Mouse (Mus musculus): ENCODE data around the gene Rab31. TPM values are rescaled to one million over a fixed set of nuclear protein-coding genes. Genes with fewer than 3 reads are reported as not detected.
A peak's percentile ranks its signal among the peaks of the same experiment; 100 is the strongest.

Gene Rab31
- polyA plus RNA-seq (2011; ENCODE audit: insufficient read depth, insufficient read length, low replicate concordance, missing spikeins) = 6.8 and 18.0 TPM in 2 replicates

DNA sequence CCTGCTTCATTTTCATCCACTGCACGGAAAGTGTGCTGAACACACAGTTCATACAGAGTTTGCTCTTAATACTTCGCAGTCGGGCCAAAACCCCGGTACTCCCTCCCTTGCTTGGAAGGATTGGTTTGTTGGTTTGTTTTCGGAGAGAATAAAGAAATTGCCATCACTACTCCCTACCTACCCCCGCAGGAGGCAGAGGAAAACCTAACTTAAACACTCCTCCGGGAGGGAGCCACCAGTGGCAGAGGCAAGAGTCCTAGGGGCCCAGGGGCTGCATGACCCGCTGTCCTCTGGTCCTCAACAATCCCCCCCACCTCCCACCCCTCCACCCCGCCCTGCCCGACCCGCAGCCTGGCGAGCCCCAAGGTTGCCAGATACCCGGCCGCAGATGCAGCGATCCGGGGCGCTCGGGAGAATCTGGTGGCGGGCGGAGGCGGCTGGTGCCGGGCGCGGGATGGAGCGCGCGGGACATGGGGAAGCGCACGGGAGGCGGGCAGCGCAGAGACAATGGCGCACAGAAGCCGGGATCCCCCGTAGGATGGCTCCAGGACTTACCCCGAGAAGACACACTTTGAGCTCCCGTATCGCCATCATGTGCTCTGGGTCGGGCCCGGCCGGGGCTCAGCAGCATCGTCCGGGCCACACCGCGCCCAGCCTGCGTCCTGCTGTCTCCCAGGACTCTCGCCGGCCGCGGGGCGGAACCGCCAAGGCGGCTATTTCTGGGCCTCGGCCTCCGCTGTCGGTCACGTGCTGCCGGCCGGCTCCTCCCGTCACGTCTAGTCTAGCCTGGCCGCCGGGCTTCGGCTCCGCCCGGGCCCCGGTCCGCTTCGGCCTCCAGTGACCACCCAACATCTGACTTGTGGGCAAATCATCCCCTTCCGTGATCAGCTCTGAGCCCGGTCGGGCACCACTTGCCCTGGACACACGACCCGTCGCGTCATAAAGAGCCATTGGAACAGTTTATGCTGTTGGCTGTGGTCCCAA, at the start of gene Rab31:
Rab31 (minus strand) TSS at position 802 of the 984 bp plus-strand sequence.
- no peak for TF ChIP-seq CTCF (IDR thresholded peaks at IDR 0.05; ENCODE audit: control insufficient read depth, insufficient read depth, low read length)
- TF ChIP-seq POLR2A (IDR thresholded peaks at IDR 0.05; ENCODE audit: borderline replicate concordance, control insufficient read depth, low read depth, low read length) = peak; percentile 54; the same call in 1 of the 2 replicates
- peak within 1 kb of the TSS; percentile 73 for H3K4me3 ChIP-seq (replicated peaks; ENCODE audit: control insufficient read depth, low read depth, low read length)
- H3K4me1 ChIP-seq (ENCODE audit: control insufficient read depth, insufficient read depth, low read length) = peaks cover 6% of the 10 kb centered on the region; the same call in 1 of the 2 replicates
- under 1% methylated on average over 75 of the region's 75 CpGs for WGBS
- H3K27ac ChIP-seq (ENCODE audit: control insufficient read depth, insufficient read depth, low read depth, low read length, poor library complexity) = peak within 1 kb of the TSS; percentile 69

- Histone ChIP-seq H3K4me3 (replicated peaks; ENCODE audit: control insufficient read depth, low read depth, low read length) (no peak overlapping the region), H3K4me1 (ENCODE audit: control insufficient read depth, insufficient read depth, low read length) (no peaks in the 10 kb centered on the region), H3K27ac (ENCODE audit: control insufficient read depth, insufficient read depth, low read depth, low read length, poor library complexity) (no peak overlapping the region)
- TF ChIP-seq CTCF (IDR thresholded peaks at IDR 0.05; ENCODE audit: control insufficient read depth, insufficient read depth, low read length) = no peak
- no peak for TF ChIP-seq POLR2A (IDR thresholded peaks at IDR 0.05; ENCODE audit: borderline replicate concordance, control insufficient read depth, low read depth, low read length)
- 80% methylated on average over 5 of the region's 5 CpGs for WGBS
These were observed 47.6 kb upstream of the Rab31 start for GRCm38 (mm10) chr17:65820197-65820596.

DNA sequence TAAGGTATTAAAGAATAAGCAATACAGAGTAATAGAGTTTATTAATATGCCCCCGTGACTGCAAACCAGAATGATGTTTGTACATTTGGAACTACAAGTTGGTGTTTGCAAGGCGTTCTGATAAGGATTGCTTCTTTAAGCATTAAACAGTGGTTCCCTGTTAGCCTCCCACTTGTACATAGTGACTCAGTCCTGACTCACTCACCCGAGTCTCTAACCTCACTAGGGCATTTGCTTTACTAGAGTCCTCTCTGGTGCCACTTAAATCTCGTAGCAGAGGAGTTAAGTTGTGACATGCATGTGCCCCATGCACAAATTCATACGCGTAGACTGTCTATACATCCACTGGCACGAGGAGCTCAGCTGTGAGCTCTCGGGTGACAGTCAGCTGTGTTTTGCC, 41.2 kb upstream of the Rab31 start:
- Histone ChIP-seq H3K4me1 (ENCODE audit: control insufficient read depth, insufficient read depth, low read length) (no peaks in the 10 kb centered on the region), H3K4me3 (replicated peaks; ENCODE audit: control insufficient read depth, low read depth, low read length) (no peak overlapping the region), H3K27ac (ENCODE audit: control insufficient read depth, insufficient read depth, low read depth, low read length, poor library complexity) (no peak overlapping the region)
- no peak for TF ChIP-seq CTCF (IDR thresholded peaks at IDR 0.05; ENCODE audit: control insufficient read depth, insufficient read depth, low read length)
- 89% methylated on average over 8 of the region's 8 CpGs for WGBS

DNA sequence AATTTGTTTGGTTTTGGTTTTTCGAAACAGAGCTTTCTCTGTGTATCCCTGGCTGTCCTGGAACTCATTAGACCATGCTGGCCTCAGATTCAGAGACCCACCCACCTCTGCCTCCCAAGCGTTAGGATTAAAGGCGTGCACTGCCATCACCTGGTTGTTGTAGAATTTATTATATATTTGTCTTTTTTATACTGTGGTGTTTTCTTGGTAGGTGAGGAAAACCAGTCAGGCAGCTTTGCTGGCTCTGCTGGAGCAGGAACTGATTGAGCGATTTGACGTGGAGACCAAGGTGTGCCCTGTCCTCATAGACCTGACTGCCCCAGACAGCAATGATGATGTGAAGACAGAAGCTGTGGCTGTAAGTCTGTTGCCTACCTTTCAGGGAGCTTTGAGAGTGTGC, 38.5 kb upstream of the Rab31 start:
- Histone ChIP-seq H3K27ac (ENCODE audit: control insufficient read depth, insufficient read depth, low read depth, low read length, poor library complexity) (no peak overlapping the region), H3K4me1 (ENCODE audit: control insufficient read depth, insufficient read depth, low read length) (no peaks in the 10 kb centered on the region), H3K4me3 (replicated peaks; ENCODE audit: control insufficient read depth, low read depth, low read length) (no peak overlapping the region)
- 87% methylated on average over 5 of the region's 5 CpGs for WGBS
- TF ChIP-seq POLR2A (IDR thresholded peaks at IDR 0.05; ENCODE audit: borderline replicate concordance, control insufficient read depth, low read depth, low read length) (no peak), CTCF (IDR thresholded peaks at IDR 0.05; ENCODE audit: control insufficient read depth, insufficient read depth, low read length) (no peak)

- TF ChIP-seq POLR2A (IDR thresholded peaks at IDR 0.05; ENCODE audit: borderline replicate concordance, control insufficient read depth, low read depth, low read length) (no peak), CTCF (IDR thresholded peaks at IDR 0.05; ENCODE audit: control insufficient read depth, insufficient read depth, low read length) (no peak)
- WGBS = 86% methylated on average over 2 of the region's 2 CpGs
- Histone ChIP-seq H3K4me1 (ENCODE audit: control insufficient read depth, insufficient read depth, low read length) (no peaks in the 10 kb centered on the region), H3K4me3 (replicated peaks; ENCODE audit: control insufficient read depth, low read depth, low read length) (no peak overlapping the region), H3K27ac (ENCODE audit: control insufficient read depth, insufficient read depth, low read depth, low read length, poor library complexity) (no peak overlapping the region)
These were observed 33.9 kb upstream of the Rab31 start for GRCm38 (mm10) chr17:65806416-65806815.

- WGBS = 79% methylated on average over 4 of the region's 4 CpGs
- TF ChIP-seq CTCF (IDR thresholded peaks at IDR 0.05; ENCODE audit: control insufficient read depth, insufficient read depth, low read length) (no peak), POLR2A (IDR thresholded peaks at IDR 0.05; ENCODE audit: borderline replicate concordance, control insufficient read depth, low read depth, low read length) (no peak)
- Histone ChIP-seq H3K4me3 (replicated peaks; ENCODE audit: control insufficient read depth, low read depth, low read length) (no peak overlapping the region), H3K4me1 (ENCODE audit: control insufficient read depth, insufficient read depth, low read length) (no peaks in the 10 kb centered on the region), H3K27ac (ENCODE audit: control insufficient read depth, insufficient read depth, low read depth, low read length, poor library complexity) (no peak overlapping the region)
These were observed 33.4 kb upstream of the Rab31 start for GRCm38 (mm10) chr17:65805966-65806365.

DNA sequence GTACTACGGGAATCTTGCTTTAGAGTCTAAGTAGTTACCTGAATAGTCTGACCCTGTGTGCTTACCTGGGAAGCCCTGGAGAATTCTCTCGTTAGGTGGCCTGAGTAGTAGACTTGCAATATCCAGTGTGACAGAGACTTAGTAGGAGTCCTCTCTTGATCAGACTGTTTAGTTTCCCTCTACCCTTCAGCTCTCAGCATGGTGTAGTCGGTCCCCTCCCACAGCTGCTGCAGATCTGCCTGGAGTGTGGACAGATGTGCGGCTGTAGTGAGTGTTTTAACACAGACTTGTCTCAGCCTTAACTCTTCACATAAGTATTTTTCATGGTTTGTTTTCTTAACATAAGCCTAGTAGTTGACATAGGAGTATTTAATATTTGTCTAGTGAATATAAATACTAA, 29.5 kb upstream of the Rab31 start:
- Histone ChIP-seq H3K4me3 (replicated peaks; ENCODE audit: control insufficient read depth, low read depth, low read length) (no peak overlapping the region), H3K27ac (ENCODE audit: control insufficient read depth, insufficient read depth, low read depth, low read length, poor library complexity) (no peak overlapping the region), H3K4me1 (ENCODE audit: control insufficient read depth, insufficient read depth, low read length) (no peaks in the 10 kb centered on the region; the same call in 1 of the 2 replicates)
- 81% methylated on average over 4 of the region's 4 CpGs for WGBS
- TF ChIP-seq CTCF (IDR thresholded peaks at IDR 0.05; ENCODE audit: control insufficient read depth, insufficient read depth, low read length) (no peak), POLR2A (IDR thresholded peaks at IDR 0.05; ENCODE audit: borderline replicate concordance, control insufficient read depth, low read depth, low read length) (no peak)

DNA sequence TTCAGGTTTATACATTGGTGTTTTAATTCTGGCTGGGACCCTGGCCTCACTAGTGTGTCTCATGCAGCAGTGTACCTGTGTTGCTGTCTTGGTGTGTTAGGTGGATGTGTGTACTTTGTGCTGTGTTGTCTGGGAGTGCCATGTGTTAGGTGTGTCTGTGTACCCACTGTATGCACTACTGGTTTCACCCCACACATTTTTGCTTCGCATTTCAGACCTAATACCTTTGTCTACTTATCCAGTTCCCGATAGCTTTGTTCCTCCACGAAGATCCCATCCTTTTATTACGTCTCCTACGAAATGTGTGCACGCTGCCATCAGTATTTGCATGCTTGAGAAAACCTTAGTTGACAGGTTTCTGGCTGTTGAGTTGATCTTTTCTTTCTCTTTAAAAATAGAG, 27.9 kb upstream of the Rab31 start:
- Histone ChIP-seq H3K4me3 (replicated peaks; ENCODE audit: control insufficient read depth, low read depth, low read length) (no peak overlapping the region), H3K4me1 (ENCODE audit: control insufficient read depth, insufficient read depth, low read length) (no peaks in the 10 kb centered on the region; the same call in 1 of the 2 replicates), H3K27ac (ENCODE audit: control insufficient read depth, insufficient read depth, low read depth, low read length, poor library complexity) (no peak overlapping the region)
- TF ChIP-seq CTCF (IDR thresholded peaks at IDR 0.05; ENCODE audit: control insufficient read depth, insufficient read depth, low read length) = no peak
- no peak for TF ChIP-seq POLR2A (IDR thresholded peaks at IDR 0.05; ENCODE audit: borderline replicate concordance, control insufficient read depth, low read depth, low read length)
- WGBS = 92% methylated on average over 6 of the region's 6 CpGs

Measured in bone marrow, adult 2 months (tissue).